ENCODE assay signal across 19 mouse cellular contexts in genomic region chr7:66258997-66259396, GRCm38 (mm10).
DNase-seq lines count a peak whose midpoint lies in the region; ATAC-seq and TF ChIP-seq lines count a peak whose summit lies in the region.
"Had no signal": no experiment of that assay in that cellular context is flagged by ENCODE, and none has a peak within 500 bp of the region (broad histone marks: within the 10 kb centered on the region; RNA-seq: fewer than 3 reads in every experiment).

No protein-coding gene starts in this region.

- H3K4me1 ChIP-seq in hindbrain, embryonic 10.5 days (replicated peaks): peaks cover 20% of the 10 kb centered on the region
- peaks cover 8% of the 10 kb centered on the region for H3K4me1 ChIP-seq in hindbrain, postnatal 0 days (ENCODE audit: insufficient read depth, low read length)
- H3K4me1 ChIP-seq in liver, embryonic 13.5 days (replicated peaks): peaks cover 20% of the 10 kb centered on the region
- peaks cover 26% of the 10 kb centered on the region for H3K4me1 ChIP-seq in liver, embryonic 12.5 days
- no peaks in the 10 kb centered on the region for H3K4me1 ChIP-seq in stomach, postnatal 0 days (replicated peaks; ENCODE audit: control insufficient read depth, insufficient read depth)
- H3K4me1 ChIP-seq: neural tube, embryonic 12.5 days had no signal

- H3K27ac ChIP-seq in hindbrain, embryonic 10.5 days: 0 out of 2 replicates have a peak overlapping the region, but pooled peaks have one; percentile 62
- H3K27ac ChIP-seq in hindbrain, postnatal 0 days: no peak overlapping the region
- 0 out of 2 replicates have a peak overlapping the region, but pooled peaks have one; percentile 0 for H3K27ac ChIP-seq in liver, embryonic 13.5 days
- no peak overlapping the region; the same call in 1 of the 2 replicates for H3K27ac ChIP-seq in liver, embryonic 12.5 days
- peak overlapping the region; percentile 53; the same call in 1 of the 2 replicates for H3K27ac ChIP-seq in stomach, postnatal 0 days (replicated peaks)
- H3K27ac ChIP-seq: heart, adult 2 months; heart, embryonic 15.5 days; left cerebral cortex, adult 2 months; neural tube, embryonic 12.5 days had no signal

- TF ChIP-seq EP300 in stomach, postnatal 0 days (optimal IDR thresholded peaks at IDR 0.05): no peak

- no peaks in the 10 kb centered on the region for H3K36me3 ChIP-seq in hindbrain, embryonic 10.5 days
- no peaks in the 10 kb centered on the region for H3K36me3 ChIP-seq in hindbrain, postnatal 0 days (ENCODE audit: insufficient read depth, low read length)
- H3K36me3 ChIP-seq in liver, embryonic 13.5 days: peaks cover 9% of the 10 kb centered on the region; the same call in 1 of the 2 replicates
- peaks cover 19% of the 10 kb centered on the region for H3K36me3 ChIP-seq in liver, embryonic 12.5 days
- peaks cover 5% of the 10 kb centered on the region for H3K36me3 ChIP-seq in stomach, postnatal 0 days (ENCODE audit: control insufficient read depth, insufficient read depth, low read length)
- H3K36me3 ChIP-seq: G1E; heart, embryonic 15.5 days; neural tube, embryonic 12.5 days had no signal

- WGBS in hindbrain, embryonic 10.5 days: 84% methylated on average over 5 of the region's 5 CpGs
- 88% methylated on average over 5 of the region's 5 CpGs for WGBS in hindbrain, postnatal 0 days
- 65% methylated on average over 5 of the region's 5 CpGs for WGBS in liver, embryonic 13.5 days (ENCODE audit: insufficient replicate concordance)
- WGBS in liver, embryonic 12.5 days (ENCODE audit: insufficient replicate concordance): 76% methylated on average over 5 of the region's 5 CpGs
- 44% methylated on average over 5 of the region's 5 CpGs for WGBS in stomach, postnatal 0 days

- H3K9ac ChIP-seq in hindbrain, postnatal 0 days (replicated peaks; ENCODE audit: low read length): no peak overlapping the region
- H3K9ac ChIP-seq in liver, embryonic 13.5 days: no peak overlapping the region
- no peak overlapping the region for H3K9ac ChIP-seq in liver, embryonic 12.5 days
- no peak overlapping the region for H3K9ac ChIP-seq in stomach, postnatal 0 days (ENCODE audit: low read length)
- H3K9ac ChIP-seq: heart, embryonic 15.5 days; neural tube, embryonic 12.5 days had no signal

- ATAC-seq in hindbrain, postnatal 0 days: no peak
- ATAC-seq in liver, embryonic 13.5 days (ENCODE audit: low read depth): no peak
- no peak for ATAC-seq in liver, embryonic 12.5 days
- 0 out of 2 replicates have a peak, but pooled peaks have one; percentile 24 for ATAC-seq in stomach, postnatal 0 days (ENCODE audit: low FRiP score, low TSS enrichment)

- H3K27me3 ChIP-seq in hindbrain, embryonic 10.5 days (ENCODE audit: insufficient read depth, poor library complexity, severe bottlenecking): no peaks in the 10 kb centered on the region
- no peaks in the 10 kb centered on the region for H3K27me3 ChIP-seq in hindbrain, postnatal 0 days (ENCODE audit: insufficient read depth, low read length)
- no peaks in the 10 kb centered on the region for H3K27me3 ChIP-seq in liver, embryonic 13.5 days
- no peaks in the 10 kb centered on the region for H3K27me3 ChIP-seq in liver, embryonic 12.5 days (replicated peaks)
- no peaks in the 10 kb centered on the region for H3K27me3 ChIP-seq in stomach, postnatal 0 days (ENCODE audit: control insufficient read depth, insufficient read depth, low read length)
- H3K27me3 ChIP-seq: heart, embryonic 15.5 days; neural tube, embryonic 12.5 days had no signal

- TF ChIP-seq CTCF in hindbrain, postnatal 0 days (IDR thresholded peaks at IDR 0.05; ENCODE audit: low read depth): no peak
- no peak for TF ChIP-seq CTCF in stomach, postnatal 0 days (IDR thresholded peaks at IDR 0.05; ENCODE audit: low read depth)

- no peak for DNase-seq in hindbrain, embryonic 10.5 days (ENCODE audit: low spot score)
- no peak for DNase-seq in hindbrain, postnatal 0 days (ENCODE audit: low spot score)
- no peak for DNase-seq in liver, embryonic 13.5 days
- DNase-seq in ovary, postnatal 36 days (ENCODE audit: low spot score): peak; percentile 2
- DNase-seq in ovary, postnatal 10 days (ENCODE audit: low spot score): no peak
- DNase-seq in stomach, postnatal 0 days (ENCODE audit: low spot score): no peak
- no peak for DNase-seq in adrenal gland, postnatal 14 days
- DNase-seq: cerebellum, adult 2 months; cerebellum, postnatal 36 days; kidney, postnatal 4 days; layer of hippocampus, adult 9-11 months; left cerebral cortex, postnatal 4 days; thymus, adult 2 months had no signal

- no peak overlapping the region for H3K4me2 ChIP-seq in hindbrain, postnatal 0 days (ENCODE audit: low read depth, low read length)
- no peak overlapping the region for H3K4me2 ChIP-seq in liver, embryonic 13.5 days
- no peak overlapping the region for H3K4me2 ChIP-seq in liver, embryonic 12.5 days
- no peak overlapping the region for H3K4me2 ChIP-seq in stomach, postnatal 0 days (replicated peaks; ENCODE audit: low read depth)
- H3K4me2 ChIP-seq: heart, embryonic 15.5 days; neural tube, embryonic 12.5 days had no signal

- no peaks in the 10 kb centered on the region for H3K9me3 ChIP-seq in hindbrain, embryonic 10.5 days
- H3K9me3 ChIP-seq in hindbrain, postnatal 0 days (ENCODE audit: low read length): no peaks in the 10 kb centered on the region
- H3K9me3 ChIP-seq in liver, embryonic 13.5 days (replicated peaks): no peaks in the 10 kb centered on the region
- H3K9me3 ChIP-seq in liver, embryonic 12.5 days (replicated peaks): no peaks in the 10 kb centered on the region
- no peaks in the 10 kb centered on the region for H3K9me3 ChIP-seq in stomach, postnatal 0 days (ENCODE audit: control insufficient read depth, low read length)
- H3K9me3 ChIP-seq: G1E; heart, embryonic 15.5 days; neural tube, embryonic 12.5 days had no signal

- H3K4me3 ChIP-seq in hindbrain, embryonic 10.5 days: no peak overlapping the region
- H3K4me3 ChIP-seq in hindbrain, postnatal 0 days (ENCODE audit: low read length): no peak overlapping the region
- H3K4me3 ChIP-seq in liver, embryonic 13.5 days (replicated peaks): no peak overlapping the region
- H3K4me3 ChIP-seq in liver, embryonic 12.5 days: no peak overlapping the region
- no peak overlapping the region for H3K4me3 ChIP-seq in stomach, postnatal 0 days (ENCODE audit: low read depth, low read length)
- H3K4me3 ChIP-seq: heart, adult 2 months; heart, embryonic 15.5 days; left cerebral cortex, adult 2 months; neural tube, embryonic 12.5 days had no signal

Comparison
In these comparisons a context has a peak if more than half of its experiments do, and no peak if none do; other contexts are left out.
1. H3K27ac ChIP-seq: peak in hindbrain, embryonic 10.5 days (single experiment), liver, embryonic 13.5 days (single experiment) and stomach, postnatal 0 days (single experiment); none in hindbrain, postnatal 0 days (single experiment) and liver, embryonic 12.5 days (single experiment).